Mouse (Mus musculus) CH12.LX (cell line): Measurements from ENCODE around the gene Dlst. TPM values are rescaled to one million over a fixed set of nuclear protein-coding genes. Genes with fewer than 3 reads are reported as not detected.

Experiments used
- DNase-seq: peaks from one replicate; pipeline ENCODE4 v3.0.0-alpha.2; 2013; ENCODE audit errors: extremely low read depth
- H3K27ac ChIP-seq: 2 replicates; pipeline ENCODE4 v1.5.1; 2012; ENCODE audit warnings: low read depth, mild to moderate bottlenecking, control low read depth, moderate library complexity; ENCODE audit not compliant: insufficient read depth
- H3K27me3 ChIP-seq: replicated peaks from 2 replicates; pipeline ENCODE3; 2012; ENCODE audit warnings: inconsistent platforms
- H3K36me3 ChIP-seq, 2 experiments: replicated peaks in 1 of 2; 2 replicates each; pipeline versions ENCODE3 to v1.6.1; 2012; ENCODE audit warnings: inconsistent platforms in 1 of 2, low read length in 1 of 2, mild to moderate bottlenecking in 1 of 2, mixed read lengths in 1 of 2, moderate library complexity in 1 of 2; ENCODE audit not compliant: control insufficient read depth in 1 of 2, insufficient read depth in 1 of 2
- H3K4me1 ChIP-seq, 2 experiments: 2 replicates each; pipeline ENCODE4 v1.6.1; 2012; ENCODE audit warnings: inconsistent platforms in 1 of 2, moderate library complexity in 1 of 2; ENCODE audit not compliant: insufficient read depth in 2 of 2, control insufficient read depth in 1 of 2
- H3K4me2 ChIP-seq: 2 replicates; pipeline ENCODE4 v1.6.1; 2012; ENCODE audit warnings: low read depth, mild to moderate bottlenecking, control low read depth; ENCODE audit not compliant: poor library complexity, insufficient read depth, severe bottlenecking
- H3K4me3 ChIP-seq, 3 experiments: fragments of 150-350 bp in 1 of 3; sonication (generic) in 1 of 3; replicated peaks in 1 of 3; 2 replicates each; pipeline versions ENCODE3 to v1.5.1; 2011 to 2012; ENCODE audit warnings: low read depth in 2 of 3, low read length in 2 of 3, mild to moderate bottlenecking in 2 of 3, moderate library complexity in 2 of 3, control low read depth in 1 of 3, improper control_type of control experiment in 1 of 3, inconsistent platforms in 1 of 3, mixed read lengths in 1 of 3; ENCODE audit not compliant: poor library complexity in 1 of 3
- H3K79me2 ChIP-seq: replicated peaks from 2 replicates; pipeline ENCODE4 v1.6.1; 2012; ENCODE audit warnings: mild to moderate bottlenecking, moderate library complexity; ENCODE audit not compliant: control insufficient read depth, poor library complexity, insufficient read depth, severe bottlenecking; ENCODE audit errors: extremely low read depth
- H3K9ac ChIP-seq: 2 replicates; pipeline ENCODE4 v1.6.1; 2012; ENCODE audit warnings: low read depth, mild to moderate bottlenecking, control low read depth, moderate library complexity; ENCODE audit not compliant: insufficient read depth
- H3K9me3 ChIP-seq: replicated peaks from 2 replicates; pipeline ENCODE3; 2012; ENCODE audit warnings: low read length, inconsistent platforms, mixed read lengths
- CHD2 ChIP-seq: IDR thresholded peaks from 2 replicates; pipeline ENCODE4 v1.6.1; 2011; ENCODE audit warnings: low read length, improper control_type of control experiment
- CTCF ChIP-seq, 2 experiments: IDR thresholded peaks in 1 of 2; conservative IDR thresholded peaks in 1 of 2; 2 replicates each; pipeline ENCODE4 v1.5.1; 2011 to 2012; ENCODE audit warnings: low read depth in 2 of 2, low read length in 2 of 2, improper control_type of control experiment in 1 of 2, inconsistent platforms in 1 of 2, mild to moderate bottlenecking in 1 of 2, moderate library complexity in 1 of 2
- E2F4 ChIP-seq: IDR thresholded peaks from 2 replicates; pipeline ENCODE4 v1.6.1; 2011; ENCODE audit warnings: low read depth, low read length, improper control_type of control experiment; ENCODE audit not compliant: insufficient replicate concordance
- EP300 ChIP-seq: IDR thresholded peaks from 2 replicates; pipeline ENCODE4 v1.6.1; 2011; ENCODE audit warnings: low read length, improper control_type of control experiment
- JUN ChIP-seq: IDR thresholded peaks from 2 replicates; pipeline ENCODE4 v1.6.1; 2011; ENCODE audit warnings: low read depth, mild to moderate bottlenecking, low read length, improper control_type of control experiment, moderate library complexity; ENCODE audit not compliant: insufficient read depth
- JUND ChIP-seq: conservative IDR thresholded peaks from 2 replicates; pipeline ENCODE4 v1.6.1; 2011; ENCODE audit warnings: low read depth, low read length, improper control_type of control experiment
- KAT2A ChIP-seq: IDR thresholded peaks from 2 replicates; pipeline ENCODE4 v1.6.1; 2012; ENCODE audit warnings: low read length, improper control_type of control experiment, inconsistent platforms; ENCODE audit not compliant: insufficient replicate concordance
- MAFK ChIP-seq: IDR thresholded peaks from 2 replicates; pipeline ENCODE4 v1.6.1; 2011; ENCODE audit warnings: low read length, improper control_type of control experiment; ENCODE audit not compliant: insufficient replicate concordance
- MAX ChIP-seq: IDR thresholded peaks from 2 replicates; pipeline ENCODE4 v1.6.1; 2011; ENCODE audit warnings: low read length, improper control_type of control experiment
- MEF2A ChIP-seq: IDR thresholded peaks from 2 replicates; pipeline ENCODE4 v1.6.1; 2014; ENCODE audit warnings: low read depth, mild to moderate bottlenecking, inconsistent platforms, low read length, improper control_type of control experiment, borderline replicate concordance
- MXI1 ChIP-seq: IDR thresholded peaks from 2 replicates; pipeline ENCODE4 v1.6.1; 2011; ENCODE audit warnings: mild to moderate bottlenecking, low read depth, low read length, improper control_type of control experiment
- PAX5 ChIP-seq: IDR thresholded peaks from 2 replicates; pipeline ENCODE4 v1.6.1; 2012; ENCODE audit warnings: low read length, inconsistent platforms, mixed read lengths
- POLR2A ChIP-seq: IDR thresholded peaks from 2 replicates; pipeline ENCODE4 v1.6.1; 2011; ENCODE audit warnings: low read depth, mild to moderate bottlenecking, improper control_type of control experiment, low read length
- RCOR1 ChIP-seq: conservative IDR thresholded peaks from 2 replicates; pipeline ENCODE4 v1.6.1; 2012; ENCODE audit warnings: low read depth, mild to moderate bottlenecking, inconsistent platforms, low read length, improper control_type of control experiment
- SIN3A ChIP-seq: IDR thresholded peaks from 2 replicates; pipeline ENCODE4 v1.6.1; 2012; ENCODE audit warnings: low read length, improper control_type of control experiment, inconsistent platforms
- SMC3 ChIP-seq: IDR thresholded peaks from 2 replicates; pipeline ENCODE4 v1.6.1; 2011; ENCODE audit warnings: low read depth, low read length, improper control_type of control experiment
- TBP ChIP-seq: conservative IDR thresholded peaks from 2 replicates; pipeline ENCODE4 v1.6.1; 2011; ENCODE audit warnings: low read depth, low read length, improper control_type of control experiment
- TCF12 ChIP-seq: IDR thresholded peaks from 2 replicates; pipeline ENCODE4 v1.6.1; 2014; ENCODE audit warnings: low read depth, mild to moderate bottlenecking, inconsistent platforms, low read length, improper control_type of control experiment
- USF2 ChIP-seq: conservative IDR thresholded peaks from 2 replicates; pipeline ENCODE4 v1.6.1; 2011; ENCODE audit warnings: low read depth, low read length, improper control_type of control experiment
- ZKSCAN1 ChIP-seq: IDR thresholded peaks from 2 replicates; pipeline ENCODE4 v1.6.1; 2012; ENCODE audit warnings: low read depth, inconsistent platforms, low read length, improper control_type of control experiment, borderline replicate concordance
- ZMIZ1 ChIP-seq: IDR thresholded peaks from 2 replicates; pipeline ENCODE4 v1.6.1; 2012; ENCODE audit warnings: low read depth, mild to moderate bottlenecking, inconsistent platforms, low read length, improper control_type of control experiment
- dilution Hi-C: fragments of 300-500 bp; cut with MboI; formaldehyde crosslinking; loops from 2 replicates; pipeline ENCODE4 v1.14.3; 2020; ENCODE audit warnings: low sequenced_read_pairs; ENCODE audit not compliant: extremely low pct_unique_long_range_greater_than_20kb, extremely low pct_ligation_motif_present
- in situ Hi-C: fragments of 300-500 bp; cut with MboI; formaldehyde crosslinking; loops from 3 replicates; pipeline ENCODE4 v1.14.3; 2019; ENCODE audit warnings: low sequenced_read_pairs, low pct_ligation_motif_present, low pct_unique_long_range_greater_than_20kb, mixed read lengths
- polyA plus RNA-seq: library from polyadenylated mRNA; unstranded; fragments of >175 nt; gene quantifications from 2 replicates; pipeline ENCODE4 v1.2.1, GENCODE M21; 2012; ENCODE audit warnings: low read depth; ENCODE audit not compliant: insufficient read length
- total RNA-seq, 2 experiments: library from RNA; depleted of rRNA; stranded (reverse); fragments of 300-350 nt in 1 of 2; fragments of >200 nt in 1 of 2; gene quantifications; 2 replicates each; pipeline ENCODE4 v1.2.3; 2012 to 2014

Dlst gene
- total and polyA plus RNA-seq, 3 experiments, result 116 to 165 (median 144) TPM

GRCm38 (mm10) chr12:85170284-85170947 lies 59.8 kb downstream of the Dlst start:
- no peak overlapping the region for H3K9ac ChIP-seq
- no peak for DNase-seq
- peaks cover 58% of the 10 kb centered on the region for H3K27me3 ChIP-seq
- H3K9me3 ChIP-seq, result no peaks in the 10 kb centered on the region
- H3K4me3 ChIP-seq, result no peak overlapping the region
- no peak for TF ChIP-seq POLR2A
- no peak for TF ChIP-seq JUND
- no peak for TF ChIP-seq JUN
- TF ChIP-seq RCOR1, result no peak
- TF ChIP-seq CTCF (conservative IDR thresholded peaks at IDR 0.05 in 1 of 2, IDR thresholded peaks at IDR 0.05 in 1 of 2; ENCODE audit: low read depth in 2 of 2, low read length in 2 of 2), result no peak
- TF ChIP-seq TCF12, result no peak
- no peak for TF ChIP-seq TBP
- dilution Hi-C loops, result no loop called here
- no peaks in the 10 kb centered on the region for H3K36me3 ChIP-seq
- H3K4me1 ChIP-seq, result peaks cover 3 to 29% of the 10 kb centered on the region in 2 experiments; a peak in 3 of 4 replicates
- no peaks in the 10 kb centered on the region for H3K79me2 ChIP-seq
- in situ Hi-C loops, result loop anchor here (25.0 kb wide), 2 partner anchors 317 to 492 kb away; no protein-coding TSS in a partner anchor
- no peak overlapping the region for H3K4me2 ChIP-seq
- no peak overlapping the region for H3K27ac ChIP-seq

GRCm38 (mm10) chr12:85170948-85171307 lies 60.3 kb downstream of the Dlst start:
- dilution Hi-C loops, result no loop called here
- H3K9ac ChIP-seq, result no peak overlapping the region
- no peak for TF ChIP-seq CHD2
- TF ChIP-seq, all 38 proteins: peak for 0
- no peak overlapping the region for H3K27ac ChIP-seq
- peaks cover 63% of the 10 kb centered on the region for H3K27me3 ChIP-seq
- H3K4me1 ChIP-seq, result peaks cover 3 to 25% of the 10 kb centered on the region in 2 experiments; a peak in 3 of 4 replicates
- no peak overlapping the region for H3K4me2 ChIP-seq
- no peaks in the 10 kb centered on the region for H3K36me3 ChIP-seq
- in situ Hi-C loops, result loop anchor here (25.0 kb wide), 2 partner anchors 316 to 491 kb away; no protein-coding TSS in a partner anchor
- no peak for DNase-seq
- H3K79me2 ChIP-seq, result no peaks in the 10 kb centered on the region
- H3K9me3 ChIP-seq, result no peaks in the 10 kb centered on the region
- no peak overlapping the region for H3K4me3 ChIP-seq

GRCm38 (mm10) chr12:85174016-85174415 lies 63.4 kb downstream of the Dlst start:
- H3K27me3 ChIP-seq, result peaks cover 94% of the 10 kb centered on the region
- no peak overlapping the region for H3K9ac ChIP-seq
- TF ChIP-seq SIN3A, result no peak
- no peak for TF ChIP-seq MAFK
- no peak for TF ChIP-seq MXI1
- no peak for TF ChIP-seq MEF2A
- TF ChIP-seq SMC3, result no peak
- TF ChIP-seq ZMIZ1, result no peak
- TF ChIP-seq MAX, result no peak
- TF ChIP-seq KAT2A, result no peak
- no peak for TF ChIP-seq EP300
- no peak for TF ChIP-seq E2F4
- TF ChIP-seq PAX5, result no peak
- no peak for TF ChIP-seq POLR2A
- TF ChIP-seq USF2, result no peak
- no peak for TF ChIP-seq ZKSCAN1
- no peaks in the 10 kb centered on the region for H3K36me3 ChIP-seq
- no peak overlapping the region for H3K4me3 ChIP-seq
- peaks cover 13 to 30% of the 10 kb centered on the region in 2 experiments for H3K4me1 ChIP-seq
- H3K4me2 ChIP-seq, result no peak overlapping the region
- in situ Hi-C loops, result loop anchor here (25.0 kb wide), 2 partner anchors 313 to 488 kb away; no protein-coding TSS in a partner anchor
- no peaks in the 10 kb centered on the region for H3K79me2 ChIP-seq
- no peaks in the 10 kb centered on the region for H3K9me3 ChIP-seq
- DNase-seq, result no peak
- dilution Hi-C loops, result no loop called here
- H3K27ac ChIP-seq, result no peak overlapping the region
